Mouse (Mus musculus): ENCODE results near the gene Cytl1.
A peak's percentile ranks its signal among the peaks of the same experiment; 100 is the strongest.

Cytl1 gene

GRCm38 (mm10) chr5:37735224-37735623 is at the start of gene Cytl1:
Gene Cytl1 (plus strand): TSS chr5:37735519.
- DNase-seq, result no peak

- no peak for DNase-seq
Measured at GRCm38 (mm10) chr5:37692759-37693158, 42.6 kb upstream of the Cytl1 start.

DNA sequence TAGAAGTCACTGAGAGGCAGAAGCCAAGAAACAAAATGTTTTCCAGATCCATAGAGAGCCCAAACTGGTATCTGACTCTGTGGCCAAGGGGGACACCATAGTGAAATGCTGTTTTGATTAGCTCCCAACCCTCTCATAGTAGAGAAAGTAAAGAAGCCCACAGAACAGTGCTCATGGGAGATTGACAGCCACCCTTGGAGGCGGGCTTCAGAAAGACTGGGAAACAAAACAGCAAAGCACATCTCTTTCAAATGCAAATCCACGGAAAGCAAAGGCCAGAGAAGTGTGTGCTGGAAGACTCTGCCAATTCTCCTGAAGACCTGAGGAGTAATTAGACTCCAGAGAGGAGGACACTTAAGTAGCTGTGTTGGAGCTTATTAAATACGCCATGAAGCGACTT is 39.5 kb upstream of the Cytl1 start:
- no peak for DNase-seq

DNA sequence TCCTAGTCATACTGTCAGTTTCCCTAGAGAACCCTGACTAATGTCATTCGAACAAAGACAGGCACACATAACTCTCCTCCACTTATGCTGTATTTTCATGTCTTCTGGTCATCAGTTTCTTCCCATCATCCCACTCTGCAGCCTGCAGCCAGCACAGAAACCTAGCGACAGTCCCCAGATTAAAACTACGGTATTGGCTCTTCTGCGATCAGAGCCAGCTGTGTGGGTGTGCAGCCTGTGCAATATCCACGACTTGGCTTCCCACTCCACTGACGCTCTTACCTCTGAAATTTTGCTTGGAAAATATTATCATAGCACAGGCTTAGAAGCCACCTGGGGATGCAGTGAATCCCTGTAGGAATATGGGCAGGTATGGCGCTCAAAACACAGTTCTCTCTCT is 38.0 kb upstream of the Cytl1 start:
- no peak for DNase-seq

DNA sequence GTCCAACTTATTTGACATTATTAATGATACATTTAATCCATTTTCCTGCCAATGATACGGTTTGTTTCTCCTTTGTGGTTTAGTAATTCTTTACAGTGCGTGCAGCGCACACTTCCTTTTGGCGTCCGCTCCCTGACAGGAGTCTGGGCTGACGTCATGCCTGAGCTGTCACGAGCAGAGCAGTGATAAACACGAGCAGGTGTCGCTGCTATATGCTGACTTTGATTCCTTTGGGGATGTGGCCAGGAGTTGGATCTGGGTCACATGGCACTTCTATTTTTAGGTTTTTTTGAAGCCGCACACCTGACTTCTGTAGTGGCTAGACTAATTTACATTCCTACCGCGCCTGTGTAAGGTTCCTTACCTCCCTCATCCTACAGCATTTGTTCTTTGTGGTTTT is 35.6 kb upstream of the Cytl1 start:
- peak; percentile 11 for DNase-seq

DNA sequence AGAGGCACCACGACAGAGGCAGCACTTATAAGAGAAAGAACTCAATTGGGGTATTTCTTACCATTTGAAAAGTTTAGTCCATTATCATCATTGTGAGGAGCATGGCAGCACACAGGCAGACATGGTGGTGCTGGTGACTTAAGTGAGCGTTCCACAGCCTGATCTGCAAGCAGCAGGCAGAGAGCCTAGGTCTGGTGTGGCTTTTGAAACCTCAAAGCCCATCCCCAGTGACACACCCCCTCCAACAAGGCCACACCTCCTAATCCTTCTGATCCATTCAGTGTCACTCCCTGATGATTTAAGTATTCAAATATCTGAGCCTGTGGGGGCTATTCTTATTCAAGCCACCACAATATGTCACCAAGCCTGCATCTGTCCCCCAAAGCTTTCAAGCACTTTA is 30.4 kb upstream of the Cytl1 start:
- no peak for DNase-seq

- DNase-seq, result no peak
Measured at GRCm38 (mm10) chr5:37708124-37708523, 27.2 kb upstream of the Cytl1 start.

DNA sequence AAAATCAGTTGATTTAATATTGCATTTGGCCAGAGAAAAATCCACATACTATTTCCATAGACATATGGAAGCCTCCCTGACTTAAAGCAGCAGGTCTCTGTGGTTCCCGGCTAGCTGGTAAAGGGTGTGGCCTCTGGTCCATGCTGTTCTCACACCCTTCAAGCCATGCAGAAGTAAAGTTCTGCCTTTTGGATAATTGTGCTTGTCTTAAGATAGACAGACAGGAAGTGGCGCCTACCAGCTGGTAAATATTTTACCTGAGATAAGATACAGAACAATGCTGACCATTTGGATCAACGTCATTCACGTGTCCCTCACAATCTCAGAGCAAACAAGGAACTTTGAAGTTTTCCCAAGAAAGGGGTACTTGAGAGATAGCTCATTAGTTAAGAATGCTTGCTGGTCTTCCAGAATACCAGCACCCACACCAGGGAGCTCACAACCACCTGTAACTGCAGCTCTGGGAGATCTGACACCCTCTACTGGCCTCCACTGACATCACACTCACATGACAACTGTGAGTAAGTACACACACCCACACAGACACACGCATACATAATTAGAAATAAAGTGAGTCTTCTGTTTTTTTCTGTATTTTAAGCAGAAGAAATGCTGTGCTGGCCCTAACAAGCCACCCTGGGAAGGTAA is 25.9 kb upstream of the Cytl1 start:
- DNase-seq, result no peak

GRCm38 (mm10) chr5:37716505-37717372 is 18.6 kb upstream of the Cytl1 start, which contains the start of gene Stk32b:
Gene Stk32b (minus strand): TSS chr5:37717171.
- DNase-seq, result peak; percentile 72

- peak; percentile 73 for DNase-seq
Measured at GRCm38 (mm10) chr5:37717384-37717963, 17.8 kb upstream of the Cytl1 start.

GRCm38 (mm10) chr5:37720670-37721069 is 14.6 kb upstream of the Cytl1 start:
- no peak for DNase-seq

GRCm38 (mm10) chr5:37725220-37725886 is 10.0 kb upstream of the Cytl1 start:
- DNase-seq, result no peak

DNA sequence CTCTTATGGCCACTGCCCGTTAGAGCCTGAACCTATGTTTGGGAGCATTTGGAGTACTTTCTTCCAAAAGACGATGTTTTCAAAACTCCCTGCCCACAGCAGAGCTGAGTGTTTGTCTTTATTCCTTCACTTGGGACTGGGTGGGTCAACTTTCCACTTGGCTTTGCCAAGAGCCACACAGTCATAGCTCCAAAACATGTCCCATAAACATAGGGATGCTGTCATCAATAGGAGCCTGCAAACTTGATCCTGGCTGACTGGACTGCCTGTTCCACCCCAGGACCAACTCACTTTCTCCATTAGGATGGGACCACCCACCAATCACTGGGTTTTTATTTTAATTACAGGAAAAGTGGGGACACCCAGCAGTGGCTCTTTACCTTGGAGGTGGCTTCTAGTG is 4.5 kb upstream of the Cytl1 start:
- DNase-seq, result no peak

GRCm38 (mm10) chr5:37736213-37736612 is 894 bp downstream of the Cytl1 start:
- DNase-seq, result no peak

DNA sequence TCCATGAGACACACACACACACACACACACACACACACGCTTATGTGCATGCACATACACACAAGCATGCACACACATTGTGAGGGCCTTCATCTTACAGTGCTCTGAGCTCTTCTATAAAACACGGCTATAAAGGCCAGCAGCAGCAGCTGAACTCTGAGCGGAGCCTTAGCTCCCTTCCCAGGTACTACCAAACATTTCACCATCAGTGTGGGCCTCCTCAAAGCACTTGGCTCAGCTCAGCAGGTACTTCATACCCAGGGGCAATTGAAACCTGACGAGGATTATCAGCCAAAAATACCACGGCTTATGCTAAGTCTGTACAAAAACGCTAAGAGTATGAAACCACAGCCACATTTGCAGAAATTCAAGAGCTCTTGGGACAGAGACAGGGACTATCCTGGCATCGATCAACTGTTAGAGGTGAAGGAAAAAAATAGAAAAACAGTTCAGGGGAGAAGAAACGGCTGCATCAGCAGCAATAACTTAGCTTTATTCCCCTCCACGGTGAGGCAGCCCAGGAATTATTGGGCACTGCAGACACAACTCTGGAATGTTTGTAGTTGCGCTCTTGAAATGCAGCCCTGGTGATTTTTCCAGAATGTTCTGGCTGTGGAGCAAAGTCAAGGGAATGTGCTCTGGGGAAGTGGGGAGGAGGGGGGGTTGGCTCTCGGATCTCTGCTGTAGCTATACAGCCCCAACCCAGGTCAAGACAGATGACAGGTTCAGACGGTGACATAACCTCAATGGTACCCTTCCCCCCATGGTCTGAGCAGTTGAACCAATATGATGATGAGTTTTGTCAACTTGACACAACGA is 8.8 kb downstream of the Cytl1 start:
- DNase-seq, result no peak

DNA sequence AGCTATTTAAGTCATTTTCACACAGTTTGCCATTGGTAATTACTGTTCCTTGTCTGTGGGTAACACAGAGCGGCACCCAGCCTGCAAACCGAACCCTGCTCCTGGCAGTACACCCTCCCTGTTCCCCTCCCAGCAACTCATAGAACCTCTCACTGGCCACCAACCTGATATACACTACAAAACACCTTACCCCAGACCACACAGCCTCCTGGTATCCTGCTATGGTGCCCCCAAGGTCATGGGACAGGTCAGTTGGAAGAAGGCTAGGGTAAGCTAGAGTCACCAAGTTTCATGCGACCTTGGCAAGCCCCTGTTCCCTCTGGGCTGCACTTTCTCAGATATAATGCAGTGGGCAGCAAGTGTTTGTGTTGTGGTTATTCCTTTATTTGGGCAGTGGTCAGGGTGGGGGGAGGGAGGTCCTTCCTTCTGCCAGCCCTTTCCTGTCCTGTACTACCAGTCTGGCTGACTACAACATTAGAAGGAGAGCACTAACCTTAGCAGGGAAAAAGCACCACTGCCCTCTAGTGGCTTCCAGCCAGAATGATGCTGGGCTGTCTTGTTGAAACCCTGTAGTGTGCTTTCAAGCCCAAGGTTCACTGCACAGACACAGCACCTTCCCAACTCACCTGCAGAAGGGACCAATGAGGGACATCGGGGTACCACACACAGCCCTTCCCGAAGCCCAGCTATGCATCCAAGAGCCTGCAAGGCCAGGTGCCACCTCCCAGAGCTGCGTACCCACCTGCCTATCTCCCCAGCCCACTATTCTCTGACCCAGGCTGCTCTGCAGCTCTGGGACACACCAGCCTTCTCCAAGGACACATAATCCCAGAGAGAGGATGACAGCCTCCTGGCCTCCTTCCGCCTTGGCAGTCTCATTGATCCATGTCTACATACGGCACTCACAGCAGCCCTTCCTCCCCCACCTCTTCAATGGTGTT is 17.0 kb downstream of the Cytl1 start:
- peak; percentile 70 for DNase-seq

DNA sequence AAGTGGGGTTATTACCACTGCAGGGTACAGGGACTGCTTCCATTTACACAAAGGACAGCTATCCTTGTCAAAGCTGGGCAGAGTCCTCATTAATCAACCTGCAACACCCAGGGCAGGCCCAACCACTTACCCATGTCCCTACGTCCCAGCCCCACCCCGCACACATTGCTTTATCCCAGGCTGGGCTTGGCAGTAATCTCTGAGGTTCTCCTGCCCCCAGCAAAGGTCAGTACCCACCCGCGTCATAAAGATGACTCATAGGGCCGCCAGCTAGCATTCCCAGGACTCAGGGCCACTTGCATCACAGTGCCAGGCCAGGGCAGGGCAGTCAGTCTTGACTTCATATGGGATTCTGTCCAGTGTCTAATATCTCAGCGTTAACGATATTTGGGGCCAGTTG is 18.0 kb downstream of the Cytl1 start:
- DNase-seq, result no peak

GRCm38 (mm10) chr5:37762046-37762445 is 26.7 kb downstream of the Cytl1 start:
- no peak for DNase-seq

- no peak for DNase-seq
Measured at GRCm38 (mm10) chr5:37765851-37766250, 30.5 kb downstream of the Cytl1 start.

DNA sequence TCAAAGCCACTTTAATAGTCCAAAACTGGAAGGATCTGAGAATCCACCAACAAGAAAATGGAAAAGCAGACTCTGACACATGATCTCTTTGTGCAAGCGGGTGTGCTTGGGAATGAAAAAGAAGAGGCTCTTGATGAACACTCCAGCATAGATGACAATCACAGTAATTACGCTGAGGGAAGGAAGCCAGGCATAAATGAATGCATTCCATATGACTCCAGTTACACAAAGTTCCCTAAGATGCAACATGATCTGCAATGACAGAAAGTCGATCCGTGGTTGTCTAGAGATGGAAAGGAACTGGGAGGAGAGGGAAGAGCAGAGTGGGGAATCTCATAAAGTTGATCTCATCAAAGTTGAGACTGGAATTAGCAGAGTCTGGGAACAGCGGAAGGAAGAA is 31.9 kb downstream of the Cytl1 start:
- no peak for DNase-seq

DNA sequence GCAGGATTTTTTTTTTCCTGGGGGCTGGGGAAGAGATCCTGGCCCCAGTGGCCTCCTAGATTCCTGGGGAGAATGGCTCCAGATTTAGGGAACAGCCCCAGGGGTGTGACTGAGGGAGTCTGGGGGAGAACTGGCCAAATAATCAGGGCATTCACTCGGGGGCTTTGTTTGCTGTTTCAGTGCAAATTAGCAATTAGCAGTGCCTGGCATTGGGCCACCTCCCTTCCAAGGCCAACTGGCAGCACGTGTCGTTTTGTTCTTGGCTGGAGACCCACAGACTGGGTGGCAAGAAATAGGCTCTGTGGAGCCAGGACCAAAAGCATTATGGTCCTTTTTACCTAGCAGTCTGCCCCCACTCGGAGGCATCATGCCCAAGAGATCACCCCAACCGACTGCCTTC is 33.7 kb downstream of the Cytl1 start:
- DNase-seq, result peak; percentile 34

Data from kidney, postnatal 14 days (tissue).